Mouse (Mus musculus) spleen, postnatal 10 days (tissue): Measurements from ENCODE around the gene Rgs7bp.

ENCODE experiments used
- DNase-seq, 2 experiments: peaks; one replicate each; pipeline ENCODE4 v3.0.0; 2021 to 2022; ENCODE audit warnings: low spot score in 2 of 2

Gene Rgs7bp

DNA sequence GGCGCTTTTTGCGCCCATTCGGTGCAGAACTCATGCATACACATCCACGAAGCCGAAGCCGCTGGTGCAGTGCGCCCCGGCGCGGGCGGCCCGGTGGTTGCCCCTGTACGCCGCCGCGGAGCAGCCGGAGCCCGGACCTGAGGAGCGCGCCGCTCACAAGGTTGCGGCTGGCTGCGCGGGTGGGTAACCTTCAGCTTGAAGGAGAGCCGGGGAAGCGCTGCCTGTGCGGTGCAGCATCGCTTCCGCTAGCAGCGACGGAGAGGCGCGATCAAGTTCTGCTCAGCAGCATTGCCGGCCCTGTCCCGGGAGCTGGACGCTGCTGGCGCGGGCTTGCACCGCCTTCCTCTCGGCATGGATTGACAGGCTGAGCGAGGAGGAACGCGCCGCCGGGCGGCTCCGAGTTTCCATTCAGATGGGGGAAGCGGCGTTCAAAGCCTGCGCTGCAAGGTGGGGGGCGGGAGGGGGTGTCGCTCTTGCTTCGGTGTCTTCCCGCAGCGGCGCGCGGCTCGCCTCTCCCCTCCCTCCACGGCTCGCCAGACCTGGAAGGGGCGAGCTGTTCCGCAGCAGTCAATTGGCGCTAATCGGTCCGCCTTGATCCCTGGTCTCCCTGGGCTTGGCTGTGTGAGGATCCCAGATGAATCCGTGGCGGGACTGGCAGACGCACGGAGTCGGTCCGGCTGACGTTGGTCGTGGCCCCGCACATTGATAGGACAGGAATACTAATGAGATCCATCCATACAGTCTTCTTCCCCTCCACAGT lies at the start of gene Rgs7bp:
Gene Rgs7bp (minus strand): TSS at position 750 of the 760 bp plus-strand sequence.
- peak; percentile 13 to 51 for DNase-seq

GRCm38 (mm10) chr13:105104385-105104784 lies 49.7 kb upstream of the Rgs7bp start:
- DNase-seq: no peak

GRCm38 (mm10) chr13:105100705-105101104 lies 46.0 kb upstream of the Rgs7bp start:
- no peak for DNase-seq

- DNase-seq: no peak
These were observed 41.6 kb upstream of the Rgs7bp start for GRCm38 (mm10) chr13:105096316-105096715.

DNA sequence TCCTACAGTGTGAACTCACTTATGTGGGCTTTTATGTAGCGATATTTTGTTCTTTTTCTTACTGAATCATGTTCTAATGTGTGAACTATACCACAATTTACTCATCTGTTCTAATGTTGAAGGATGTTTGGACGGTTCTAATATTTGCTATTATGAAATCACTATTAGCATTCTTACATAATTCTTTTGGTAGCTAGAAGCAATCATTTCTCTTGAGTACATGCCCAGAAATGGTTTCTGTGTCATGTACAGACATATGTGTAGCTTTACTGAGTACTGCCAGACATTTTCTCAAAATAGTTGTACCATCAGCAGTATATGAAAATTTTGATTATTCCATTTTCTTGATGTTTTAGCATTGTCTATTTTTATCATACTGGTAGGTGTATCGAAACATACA lies 34.5 kb upstream of the Rgs7bp start:
- no peak for DNase-seq

DNA sequence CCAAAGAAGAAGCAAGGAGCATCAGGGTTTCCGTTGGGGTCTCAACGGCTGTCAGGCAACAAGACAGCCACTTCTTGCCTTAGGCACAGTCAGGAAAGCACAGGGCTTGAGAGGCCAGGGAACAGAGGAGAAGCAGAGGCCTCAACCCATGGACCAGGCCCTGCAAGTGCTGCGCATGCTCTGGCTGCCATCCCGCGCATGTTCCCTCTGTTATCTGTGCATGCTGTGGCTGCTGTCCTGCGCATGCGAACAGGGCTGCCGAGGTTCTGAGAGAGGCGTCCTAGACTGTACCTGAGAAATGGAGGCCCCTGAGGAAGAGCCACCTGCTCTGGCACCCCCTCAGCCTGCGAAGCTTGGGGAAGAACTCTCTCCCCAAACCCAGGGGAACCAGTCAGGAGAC lies 27.1 kb upstream of the Rgs7bp start, which contains the start of gene 4933425L06Rik:
Gene 4933425L06Rik (plus strand): TSS at position 261 of the 400 bp plus-strand sequence.
- DNase-seq: no peak

GRCm38 (mm10) chr13:105066890-105067845 lies 12.4 kb upstream of the Rgs7bp start:
- DNase-seq: no peak

DNA sequence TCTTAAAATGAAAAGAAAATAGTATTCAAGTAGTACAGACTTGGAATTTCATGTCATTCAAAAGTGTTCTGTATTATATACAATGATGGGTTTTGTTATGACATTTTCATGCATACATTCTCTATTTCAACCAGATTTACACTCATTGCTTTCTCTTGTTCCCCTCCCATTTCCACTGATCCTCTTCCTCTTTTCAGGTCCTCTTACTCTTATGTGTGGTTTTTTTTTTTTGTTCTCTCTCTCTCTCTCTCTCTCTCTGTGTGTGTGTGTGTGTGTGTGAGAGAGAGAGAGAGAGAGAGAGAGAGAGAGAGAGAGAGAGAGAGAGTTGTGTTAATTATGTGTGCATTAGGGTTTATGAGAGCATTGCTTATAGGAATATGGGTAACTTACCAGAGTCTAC lies 11.4 kb upstream of the Rgs7bp start:
- no peak for DNase-seq

- DNase-seq: no peak
These were observed 644 bp upstream of the Rgs7bp start for GRCm38 (mm10) chr13:105055374-105055773.

- no peak for DNase-seq
These were observed 195 bp upstream of the Rgs7bp start for GRCm38 (mm10) chr13:105054941-105055309.

DNA sequence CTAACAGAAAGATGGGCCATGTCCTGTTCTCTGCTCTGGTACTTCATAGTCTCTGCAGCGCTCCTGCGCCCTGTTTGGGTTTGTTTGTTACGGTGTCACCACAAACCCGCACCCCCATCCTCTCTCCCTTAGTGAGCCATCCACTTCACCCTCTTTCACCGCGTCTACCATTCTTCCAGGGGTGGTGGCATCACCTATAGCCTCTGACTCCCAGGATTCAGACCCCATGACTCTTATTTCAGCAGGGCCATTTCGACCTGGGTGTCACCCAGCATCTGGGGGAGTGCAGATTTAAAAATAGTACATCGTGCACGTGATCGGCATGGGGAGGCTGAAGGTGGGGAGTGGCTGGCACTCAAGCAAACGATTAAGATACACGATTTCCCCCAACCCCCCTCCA lies 1.1 kb downstream of the Rgs7bp start:
- DNase-seq: no peak

GRCm38 (mm10) chr13:105051432-105051831 lies 3.3 kb downstream of the Rgs7bp start:
- DNase-seq: no peak

DNA sequence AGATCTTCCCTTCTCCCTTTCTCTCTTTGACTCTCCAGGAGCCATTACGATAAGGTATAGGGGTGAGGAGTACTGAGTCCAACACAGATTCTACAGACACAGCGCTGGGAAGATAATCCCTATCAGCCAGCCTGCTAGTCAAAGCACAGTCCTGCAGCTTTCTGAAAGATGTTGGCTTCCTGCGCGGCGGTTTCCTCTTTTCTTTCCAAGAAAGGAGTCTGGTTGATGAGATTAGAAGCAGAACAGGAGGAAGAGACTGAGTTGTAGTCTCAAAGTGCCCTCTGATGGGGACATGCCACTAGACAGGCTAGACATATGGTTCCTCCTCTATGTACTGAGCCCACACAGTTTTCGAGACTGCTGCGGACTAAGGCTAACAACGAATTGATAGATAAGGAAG lies 6.1 kb downstream of the Rgs7bp start:
- DNase-seq: no peak

GRCm38 (mm10) chr13:105047377-105047776 lies 7.4 kb downstream of the Rgs7bp start:
- DNase-seq: no peak

DNA sequence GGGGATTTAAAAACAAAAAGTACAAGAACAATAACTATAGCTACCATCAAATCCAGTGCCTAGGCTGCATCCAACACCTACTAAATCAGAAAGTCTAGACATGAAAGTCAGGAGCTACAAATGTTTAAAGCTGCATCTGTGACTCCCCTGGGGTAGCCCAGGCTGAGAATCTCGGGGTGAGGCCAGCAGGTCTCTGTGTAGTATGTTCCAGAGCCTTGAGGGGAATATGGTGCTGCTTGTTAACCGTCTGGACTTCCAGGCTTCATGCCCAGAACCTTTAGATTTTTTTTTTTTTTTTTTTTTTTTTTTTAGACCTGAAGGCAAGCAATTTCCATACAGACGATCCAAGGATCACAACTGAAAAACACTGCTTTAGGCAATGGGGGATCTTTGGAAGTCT lies 10.8 kb downstream of the Rgs7bp start:
- no peak for DNase-seq

DNA sequence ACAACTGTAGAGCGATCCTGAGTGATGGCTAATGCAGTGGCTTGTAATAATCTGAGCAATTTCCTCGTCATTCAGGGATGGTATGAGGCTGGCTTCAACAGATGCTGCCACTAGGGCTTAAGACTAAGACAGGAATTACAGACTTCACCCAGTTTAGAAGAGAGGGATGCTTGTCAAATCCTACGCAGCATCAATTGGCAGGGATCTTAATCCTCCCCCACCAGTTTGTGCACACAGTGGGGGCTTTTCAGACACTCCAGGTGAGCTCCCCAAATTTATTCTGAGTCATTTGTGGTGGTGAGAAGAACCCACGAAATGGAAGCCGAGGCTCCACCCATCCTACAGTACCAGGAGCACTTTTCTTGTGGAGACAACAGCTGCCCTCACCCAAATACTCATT lies 16.4 kb downstream of the Rgs7bp start:
- DNase-seq: no peak

DNA sequence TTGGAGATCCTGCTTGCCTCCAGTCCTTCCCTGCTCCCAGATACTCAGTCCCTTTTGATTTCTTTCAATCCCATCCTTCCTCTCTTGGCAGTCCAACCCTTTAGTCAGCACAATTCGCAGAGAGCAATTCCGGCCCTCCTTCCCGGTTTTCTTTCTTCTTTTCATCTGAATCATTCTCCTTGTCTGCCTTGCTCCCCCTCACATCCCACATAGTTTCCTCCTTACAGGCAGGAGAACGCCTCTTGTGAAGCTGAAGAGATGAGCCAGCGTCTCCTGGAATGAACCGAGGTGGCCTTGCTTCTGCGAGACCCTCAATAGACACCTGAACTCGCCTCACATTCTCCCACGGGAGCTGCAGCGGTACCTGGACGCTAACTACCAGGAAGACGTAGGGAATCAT lies 16.9 kb downstream of the Rgs7bp start:
- DNase-seq: no peak

GRCm38 (mm10) chr13:105031882-105032281 lies 22.8 kb downstream of the Rgs7bp start:
- DNase-seq: no peak

- DNase-seq: no peak
These were observed 26.5 kb downstream of the Rgs7bp start for GRCm38 (mm10) chr13:105028276-105028675.

GRCm38 (mm10) chr13:105016577-105016976 lies 38.2 kb downstream of the Rgs7bp start:
- no peak for DNase-seq

DNA sequence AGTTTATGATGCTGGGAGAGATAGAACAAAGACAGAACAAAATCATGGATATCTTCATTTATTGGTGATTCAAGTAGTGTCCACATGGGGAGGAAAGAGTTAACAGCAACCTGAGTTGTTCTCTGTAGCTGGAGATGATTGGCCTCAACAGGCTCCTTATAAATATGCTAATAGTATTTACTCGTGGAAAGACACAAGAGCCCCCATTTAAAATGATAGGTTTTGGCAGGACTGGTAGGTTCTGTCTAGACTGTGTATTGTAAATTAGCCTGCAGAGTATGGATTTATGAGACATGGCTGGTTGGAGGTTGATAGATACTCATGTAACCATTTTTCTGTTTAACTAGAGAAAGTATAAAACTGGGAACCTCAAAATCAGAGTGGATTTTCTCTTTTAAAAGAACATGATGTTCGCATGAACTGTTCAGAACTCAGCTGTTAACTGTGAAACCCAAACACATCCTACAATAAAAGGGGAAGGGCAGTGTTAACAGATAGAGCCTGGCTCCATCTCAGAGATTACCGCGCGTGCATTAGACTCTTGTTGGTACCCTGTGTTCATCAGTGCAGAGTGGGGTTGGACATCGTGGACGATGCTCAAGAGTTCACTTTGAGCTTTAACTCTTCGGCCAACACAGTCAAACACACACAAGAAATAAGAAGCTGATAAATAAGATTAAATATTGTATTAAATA lies 38.9 kb downstream of the Rgs7bp start:
- DNase-seq: no peak

DNA sequence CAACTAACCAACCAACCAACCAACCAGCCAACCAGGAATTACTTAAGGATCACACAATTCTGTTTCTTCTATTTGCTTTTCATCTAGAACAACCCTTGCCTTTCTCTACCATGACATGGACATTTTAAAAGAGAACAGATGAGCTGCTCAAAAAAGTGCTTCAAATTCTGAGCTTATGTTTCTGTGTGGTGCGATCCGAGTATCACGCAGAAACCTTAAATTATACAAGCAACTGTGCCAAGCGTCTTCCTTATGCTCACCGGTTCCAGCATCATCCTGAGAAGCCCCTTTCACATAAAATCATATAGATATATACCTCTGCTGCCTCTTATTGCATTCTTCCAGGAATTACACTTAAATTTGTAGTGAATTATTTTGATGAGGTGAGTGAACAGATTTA lies 43.4 kb downstream of the Rgs7bp start:
- no peak for DNase-seq
